Mouse (Mus musculus) right cerebral cortex, postnatal 10 days (tissue): Measurements from ENCODE around the gene Sema4c.

ENCODE experiments used
- DNase-seq, 2 experiments: peaks; one replicate each; pipeline ENCODE4 v3.0.0; 2021; ENCODE audit warnings: low spot score in 2 of 2

Sema4c gene

DNA sequence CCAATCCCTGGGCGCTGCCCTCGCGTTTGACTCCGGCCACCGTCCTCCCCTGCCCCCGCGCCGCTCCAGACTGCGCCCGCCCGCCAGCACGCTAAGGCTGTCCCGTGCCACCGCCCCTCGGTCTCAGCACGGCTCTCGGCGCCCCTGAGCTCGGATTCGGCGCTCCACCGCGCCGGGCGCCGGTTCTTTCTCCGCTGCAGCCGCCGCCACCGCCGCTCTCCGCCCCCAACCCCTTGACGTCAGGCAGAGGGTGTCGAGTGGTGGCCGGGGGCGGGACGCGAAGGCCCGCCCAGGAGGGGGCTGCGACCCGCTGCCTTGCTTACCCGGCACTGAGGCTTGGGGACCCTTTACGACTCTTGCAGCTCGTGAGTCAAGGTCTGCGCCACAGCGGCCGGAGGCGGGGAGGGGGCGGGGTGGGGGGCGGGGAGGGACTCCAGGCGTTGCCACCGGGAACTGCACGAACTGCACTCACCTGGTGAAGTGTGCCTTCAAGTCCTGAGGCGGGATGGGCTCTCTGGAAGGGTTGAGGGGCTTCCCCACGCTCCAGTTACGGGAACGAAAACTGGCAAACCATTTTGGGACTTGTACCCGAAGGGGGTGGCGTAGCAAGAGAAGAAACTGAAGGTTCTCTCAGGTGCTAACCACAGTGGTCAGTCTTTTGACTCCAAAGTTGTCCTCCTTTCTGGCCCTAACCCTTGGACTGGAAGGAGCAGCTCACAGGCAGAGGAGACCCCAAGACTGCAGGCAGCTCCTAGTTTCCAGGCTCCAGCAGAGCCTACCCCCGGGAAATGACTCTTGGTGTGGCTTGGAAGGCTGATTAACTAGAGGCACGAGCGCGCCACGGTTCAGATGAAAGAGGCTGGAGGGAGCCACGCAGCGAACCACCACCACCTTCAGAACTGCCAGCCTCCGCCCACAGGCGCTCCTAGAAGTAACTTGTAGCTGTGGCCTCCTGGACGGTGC, at the start of gene Sema4c:
Sema4c (minus strand) TSS at position 319 of the 963 bp plus-strand sequence.
- DNase-seq = peak; percentile 85 to 87

DNA sequence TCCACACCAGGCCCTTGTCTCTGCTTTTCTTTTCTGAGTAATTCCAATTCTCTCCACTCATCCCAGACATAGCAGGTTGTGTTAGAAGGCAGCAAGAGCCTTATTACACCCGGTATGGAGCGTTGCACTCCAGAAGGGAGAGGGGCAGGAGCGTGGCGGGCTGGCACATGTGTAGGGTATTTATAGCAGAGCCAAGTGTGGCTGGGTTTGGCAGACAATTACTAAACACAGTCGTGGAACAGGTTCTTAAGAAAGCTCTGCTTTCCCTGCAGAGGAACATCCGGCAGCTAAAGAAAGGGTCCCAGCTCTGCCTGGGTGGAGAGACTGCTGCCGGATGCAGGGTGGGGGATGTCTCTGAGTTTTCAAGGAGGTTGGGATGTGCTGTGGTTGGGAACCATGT, 48.8 kb upstream of the Sema4c start:
- peak; percentile 76 to 88 for DNase-seq

DNA sequence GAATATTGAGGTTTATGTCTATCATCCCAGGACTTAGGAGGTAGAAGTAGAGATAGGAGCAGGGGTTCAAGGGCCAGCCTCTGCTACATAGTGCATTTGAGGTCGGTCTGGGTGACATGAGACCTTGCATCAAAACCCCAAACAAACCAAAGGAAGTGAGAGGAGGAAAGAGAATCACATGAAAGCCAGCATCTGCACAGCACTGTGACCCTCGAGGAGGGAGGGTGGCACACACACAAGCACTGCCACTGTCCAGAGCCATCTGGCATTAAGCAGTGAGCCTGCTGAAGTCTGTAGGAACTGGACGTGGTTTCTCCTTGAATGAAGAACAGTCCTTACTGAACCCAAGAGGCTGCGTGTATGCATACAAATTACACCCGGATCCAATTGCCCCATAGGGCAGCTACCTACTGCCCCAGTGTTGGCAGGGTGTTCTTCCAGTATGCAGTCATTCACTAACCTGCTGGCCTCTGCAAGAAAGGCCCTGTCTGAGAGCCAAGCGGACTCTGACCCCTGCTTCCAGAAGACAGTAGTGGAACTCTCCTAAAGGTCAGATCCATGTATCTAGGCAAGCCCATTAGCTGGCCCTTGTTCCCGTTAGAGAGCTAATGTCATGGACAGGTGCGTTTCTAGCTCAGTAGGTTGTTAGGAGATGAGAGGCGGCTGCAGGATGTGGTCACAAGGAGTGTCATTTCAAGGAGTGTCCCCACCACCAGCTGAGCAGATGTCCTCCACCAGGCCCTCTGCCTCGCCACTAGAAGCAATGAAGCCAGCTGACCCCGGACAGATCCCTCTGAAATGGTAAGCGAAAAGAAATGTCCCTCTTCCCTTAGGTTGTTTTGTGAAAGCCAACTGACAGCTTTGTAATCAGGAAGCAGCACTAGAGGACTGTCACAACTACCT, 46.4 kb upstream of the Sema4c start:
- no peak for DNase-seq

DNA sequence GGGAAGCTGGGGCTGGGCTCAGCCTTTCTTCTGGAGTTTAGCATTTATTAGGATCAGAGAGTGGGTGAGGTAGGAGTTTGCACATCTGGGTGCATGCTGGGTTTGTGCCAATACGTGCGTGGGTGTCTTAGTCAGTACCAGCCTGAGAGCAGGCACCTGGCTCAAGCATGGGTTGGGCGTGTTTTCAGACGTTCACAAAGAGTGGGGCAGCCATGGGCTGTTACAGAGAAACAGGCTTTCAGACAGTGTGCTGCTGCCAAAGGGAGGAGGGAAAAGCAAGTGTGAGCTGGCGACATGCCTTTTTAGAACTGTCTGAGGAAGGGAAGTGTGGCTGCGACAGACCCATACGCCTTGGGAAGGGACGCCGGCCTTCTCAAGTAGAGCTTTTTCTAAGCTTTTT, 45.2 kb upstream of the Sema4c start:
- DNase-seq = peak; percentile 83 to 88

DNA sequence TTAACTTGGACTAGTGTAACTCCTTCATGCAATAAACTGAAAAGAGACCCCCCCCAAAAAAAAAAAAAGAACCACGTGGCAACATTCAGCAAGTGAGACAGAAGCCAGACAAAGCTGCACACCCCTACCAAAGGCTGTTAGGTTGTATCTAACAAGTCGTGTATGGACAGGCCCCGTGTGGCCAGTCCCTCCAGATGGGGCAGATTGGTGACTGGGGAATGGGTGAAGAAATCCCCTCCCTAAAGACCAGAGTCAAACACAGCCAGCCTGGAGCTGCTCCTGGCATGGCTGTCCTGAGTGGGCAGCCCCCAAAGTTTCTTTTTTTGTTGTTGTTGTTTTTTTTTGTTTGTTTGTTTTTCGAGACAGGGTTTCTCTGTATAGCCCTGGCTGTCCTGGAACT, 44.1 kb upstream of the Sema4c start:
- DNase-seq = no peak

DNA sequence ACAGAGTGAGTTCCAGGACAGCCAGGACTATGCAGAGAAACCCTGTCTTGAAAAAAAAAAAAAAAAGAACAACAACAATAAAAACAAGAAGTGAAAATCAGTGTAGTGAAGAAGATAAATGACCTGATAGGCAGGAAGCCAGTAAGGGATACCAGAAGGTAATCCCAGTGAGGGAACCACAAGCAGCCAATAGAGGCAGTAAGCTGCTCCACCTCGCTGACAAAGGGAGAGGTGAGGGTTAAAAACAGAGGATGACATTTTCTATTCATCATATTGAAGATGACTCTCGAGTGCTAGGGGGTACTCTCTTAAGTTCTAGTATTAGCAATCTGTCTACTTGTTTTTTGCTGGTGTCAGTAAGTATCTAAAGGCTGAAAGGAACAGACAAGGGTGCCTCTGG, 40.3 kb upstream of the Sema4c start:
- no peak for DNase-seq

DNA sequence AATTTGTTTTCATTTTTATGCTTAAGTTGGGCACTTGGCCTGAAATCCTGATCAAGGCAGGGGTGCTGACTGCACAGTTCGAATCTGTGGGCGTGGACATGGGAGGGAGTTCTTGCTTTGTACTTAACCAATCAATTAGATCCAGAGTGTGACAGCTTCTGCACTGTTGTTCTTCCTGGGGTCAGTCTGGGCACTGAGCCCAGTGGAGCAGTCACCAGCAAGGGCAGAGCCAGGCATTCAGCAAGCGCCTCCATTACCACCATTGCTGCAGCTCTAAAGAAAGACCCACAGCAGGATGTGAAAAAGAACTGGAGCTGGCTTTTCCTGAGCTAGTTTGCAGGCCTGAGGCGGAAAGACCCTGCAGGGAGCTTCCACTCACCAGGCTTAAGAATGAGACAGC, 38.0 kb upstream of the Sema4c start:
- DNase-seq = peak; percentile 71 to 74

DNA sequence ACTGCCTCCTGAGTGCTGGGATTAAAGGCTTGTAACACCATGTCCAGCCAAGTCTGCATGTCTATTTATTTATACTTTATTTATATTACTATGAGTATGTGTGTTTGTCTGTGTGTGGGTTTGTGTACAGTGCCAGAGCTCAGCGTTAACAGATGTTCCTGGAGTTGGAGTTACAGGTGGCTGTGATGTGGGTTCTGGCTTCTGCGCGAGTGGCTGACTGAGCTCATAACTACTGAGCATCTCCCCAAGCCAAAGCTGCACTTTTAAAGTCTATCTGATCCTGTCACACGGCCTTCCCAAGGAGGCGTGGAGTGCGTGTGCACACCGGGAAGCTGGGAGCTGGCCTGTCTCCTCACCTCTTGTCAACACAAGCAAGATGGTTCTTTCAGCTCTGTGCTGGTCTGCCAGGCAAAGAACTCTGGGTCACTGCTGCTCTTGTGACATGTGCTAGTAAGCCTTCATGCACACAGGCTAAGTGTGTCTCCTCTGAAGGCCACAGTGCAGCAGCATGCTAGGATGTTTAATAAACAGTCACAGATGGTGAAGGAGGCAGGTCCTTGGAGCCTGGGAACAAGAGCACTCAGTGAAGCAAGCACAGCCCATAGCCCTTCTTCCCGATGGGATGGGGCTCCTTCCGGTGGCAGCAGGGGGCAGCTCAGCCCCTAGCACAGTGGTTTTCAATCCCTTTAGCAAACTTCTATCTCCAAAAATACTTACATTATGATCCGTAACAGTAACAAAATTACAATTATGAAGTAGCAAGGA, 37.2 kb upstream of the Sema4c start:
- no peak for DNase-seq

DNA sequence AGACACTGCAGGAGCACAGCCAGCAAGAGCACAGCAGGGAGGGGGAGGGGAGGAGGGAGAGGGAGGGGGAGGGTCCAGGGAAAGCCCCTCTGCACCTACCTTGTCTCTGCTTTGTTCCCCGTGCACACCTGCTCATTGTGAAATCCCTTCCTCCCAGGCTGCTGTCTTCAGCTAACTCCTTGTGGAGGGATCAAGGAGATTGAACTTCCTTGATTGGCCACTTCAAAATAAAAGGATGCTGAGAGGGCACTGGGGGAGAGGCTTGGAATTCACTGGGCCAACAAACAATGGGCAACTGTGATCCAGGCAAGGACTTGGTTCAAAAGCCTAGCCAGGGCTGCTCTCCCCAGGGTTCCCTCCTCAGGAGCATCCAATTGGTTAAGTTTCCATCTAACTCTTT, 35.0 kb upstream of the Sema4c start:
- no peak for DNase-seq

- DNase-seq = no peak
These were observed 33.3 kb upstream of the Sema4c start for GRCm38 (mm10) chr1:36591408-36591807.

- DNase-seq = no peak
These were observed 32.5 kb upstream of the Sema4c start for GRCm38 (mm10) chr1:36590664-36591063.

DNA sequence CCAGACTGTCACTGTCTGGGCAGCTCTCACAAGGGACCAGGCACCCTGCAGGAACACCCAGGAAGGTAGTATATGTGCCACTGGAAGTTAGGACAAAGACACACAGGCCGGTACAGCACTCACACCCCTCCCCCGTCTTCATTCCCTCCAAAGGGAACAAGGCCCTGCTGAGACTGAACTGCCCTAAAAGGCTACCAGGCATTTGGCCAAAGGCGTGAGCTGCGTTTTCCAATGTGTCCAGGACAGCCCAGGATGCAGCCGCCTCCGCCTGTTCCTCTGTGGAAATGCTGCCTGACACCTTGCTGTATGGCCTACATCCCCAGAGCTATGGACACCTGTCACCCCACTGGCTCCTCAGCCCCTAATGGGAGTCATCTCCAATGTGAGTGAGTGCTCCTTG, 31.3 kb upstream of the Sema4c start:
- peak; percentile 59 to 61 for DNase-seq

DNA sequence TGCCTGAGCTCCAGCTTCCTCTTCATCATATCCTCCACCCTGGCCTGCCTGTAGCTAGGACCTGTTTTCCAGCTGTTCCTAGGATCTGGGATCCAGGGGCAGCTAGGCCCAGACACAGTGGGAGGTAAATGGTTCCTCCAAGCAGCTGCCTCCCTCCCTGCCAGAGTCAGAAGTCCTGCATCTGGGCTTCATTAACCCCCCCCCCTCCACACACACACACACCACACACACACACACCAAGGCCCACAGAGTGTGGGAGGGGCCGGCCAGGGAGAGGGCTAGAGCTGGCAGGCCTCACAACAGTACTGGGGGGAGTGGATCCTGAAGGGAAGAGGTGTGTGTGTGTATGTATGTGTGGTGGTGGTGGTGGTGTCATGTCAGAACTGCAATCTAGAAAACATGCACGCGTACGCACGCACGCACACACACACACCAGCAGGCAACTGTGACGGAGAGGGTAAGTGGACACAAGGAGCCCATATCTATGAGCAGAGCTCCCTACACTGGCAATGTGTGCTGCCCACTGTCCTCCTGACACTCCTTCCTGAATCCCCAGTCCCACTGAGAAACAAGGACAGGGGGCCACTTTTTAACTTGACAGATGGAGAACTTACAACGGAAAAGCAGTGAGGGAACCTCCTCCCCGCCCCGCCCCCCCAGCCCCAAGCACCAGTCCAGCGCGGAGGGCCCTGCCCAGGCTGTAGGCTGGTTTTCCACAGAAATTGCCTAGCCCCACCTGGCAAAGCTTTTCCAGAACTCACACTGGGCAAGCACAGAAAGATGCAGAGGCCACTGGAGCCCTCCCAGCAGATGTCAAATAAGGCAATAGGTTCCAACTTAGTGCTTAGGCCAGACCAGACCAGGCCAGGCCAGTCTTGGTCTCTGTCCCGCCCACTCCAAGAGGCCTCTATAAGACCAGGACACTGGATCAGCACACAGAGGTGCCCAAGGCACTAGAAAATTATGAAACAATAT, 30.6 kb upstream of the Sema4c start:
- DNase-seq = no peak

DNA sequence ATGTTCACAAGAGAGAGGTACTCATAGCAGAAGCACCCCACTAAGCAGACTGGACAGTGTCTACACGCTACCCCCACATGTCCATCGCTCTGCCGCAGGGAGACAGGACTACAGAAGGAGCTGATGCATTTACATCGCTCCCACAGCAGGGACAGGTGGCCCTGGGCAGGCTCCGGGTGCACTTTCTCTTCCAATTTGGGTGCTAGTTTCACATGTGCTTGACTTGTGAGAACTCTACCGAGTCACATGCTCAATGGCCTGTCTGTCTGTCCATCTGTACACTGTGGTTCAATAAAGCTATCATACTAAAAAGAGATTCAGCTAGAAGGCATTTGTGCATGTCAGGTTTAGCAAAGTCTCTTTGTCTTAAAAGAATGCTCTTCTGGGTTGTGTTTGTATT, 29.7 kb upstream of the Sema4c start:
- no peak for DNase-seq

GRCm38 (mm10) chr1:36586288-36586687, 28.1 kb upstream of the Sema4c start:
- no peak for DNase-seq

- no peak for DNase-seq
These were observed 25.4 kb upstream of the Sema4c start for GRCm38 (mm10) chr1:36583408-36584116.

DNA sequence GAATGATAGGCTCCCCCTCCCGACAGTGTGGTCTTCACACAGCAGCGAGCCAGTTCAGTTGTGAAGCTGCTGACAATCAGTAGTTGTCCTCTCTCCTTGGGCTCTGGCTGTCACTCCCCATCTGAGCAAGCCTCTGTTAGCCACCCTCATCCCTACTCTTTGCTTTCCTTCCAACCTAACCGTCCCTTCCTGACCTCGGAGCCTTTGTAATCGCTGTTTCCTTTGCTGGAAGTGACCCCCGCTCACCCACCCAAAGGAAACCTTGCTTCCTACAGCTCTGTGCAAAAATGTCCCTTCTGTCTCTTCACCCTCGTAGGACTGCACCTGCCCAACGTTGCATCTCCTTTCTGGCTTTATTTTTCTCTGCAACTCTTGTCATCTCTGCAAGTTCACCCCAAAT, 24.1 kb upstream of the Sema4c start:
- DNase-seq = no peak

DNA sequence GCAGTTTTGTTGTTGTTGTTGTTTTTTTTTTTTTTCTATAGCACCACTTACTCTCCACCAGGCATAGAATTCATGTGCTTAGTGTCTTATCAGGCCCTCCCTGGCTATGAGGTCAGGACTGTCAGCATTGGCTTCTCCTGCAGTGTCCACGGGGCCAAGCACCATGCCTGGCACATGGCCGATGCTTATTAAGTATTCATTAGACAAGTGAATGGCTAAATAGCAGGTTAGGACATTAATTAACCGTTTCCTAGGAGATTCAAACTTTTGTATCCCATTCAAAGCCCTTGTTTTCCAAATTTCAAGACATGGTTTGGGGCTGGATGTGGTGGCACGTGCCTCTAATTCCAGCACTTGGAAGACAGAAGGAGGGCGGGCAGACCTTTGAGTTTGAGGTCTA, 23.1 kb upstream of the Sema4c start:
- no peak for DNase-seq

DNA sequence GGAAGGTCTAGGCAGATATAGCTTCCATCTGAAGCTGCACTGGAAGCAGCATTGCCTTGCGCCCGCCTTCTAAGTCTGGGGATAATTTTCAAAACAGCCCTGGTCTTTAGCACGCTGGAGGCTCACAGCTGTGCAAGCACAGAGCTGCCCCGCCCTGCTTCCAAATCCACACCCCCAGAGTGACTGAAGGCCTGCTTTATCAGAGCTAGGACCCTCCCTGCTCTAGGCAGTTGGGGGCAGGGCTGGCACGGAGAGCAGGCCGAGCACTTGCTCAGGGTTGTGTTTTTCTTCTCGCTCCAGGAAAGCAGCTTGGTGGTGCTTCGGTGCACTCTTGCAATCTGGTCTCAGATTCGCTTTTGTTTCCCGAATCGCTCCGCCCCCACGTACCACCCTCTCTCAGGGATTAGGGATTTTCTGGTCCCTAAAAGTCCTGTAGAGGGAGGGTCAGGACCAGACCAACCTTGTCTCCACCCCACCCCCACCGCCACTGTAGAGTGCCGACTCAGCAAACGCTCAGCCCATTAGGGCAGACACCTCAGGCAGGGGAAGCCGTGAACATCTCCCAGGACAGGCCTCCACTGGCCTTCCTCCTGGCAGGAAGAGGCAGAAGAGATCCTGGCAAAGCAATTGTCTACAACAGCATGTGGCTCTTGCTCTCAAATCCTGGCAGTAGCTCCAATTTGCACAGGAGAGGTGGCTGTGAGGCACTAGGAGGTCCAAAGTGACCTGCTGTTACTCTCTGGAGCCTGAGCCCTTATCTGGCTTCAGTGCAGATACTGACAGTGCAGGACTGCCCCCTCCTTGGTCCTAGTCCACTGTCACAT, 22.4 kb upstream of the Sema4c start:
- DNase-seq = peak; percentile 73 to 81
